Mouse (Mus musculus) embryonic facial prominence, embryonic 14.5 days (tissue): ENCODE data around the gene Eme1. TPM values are rescaled to one million over a fixed set of nuclear protein-coding genes. Genes with fewer than 3 reads are reported as not detected.
"Not testable (repeated sequence)": the region's sequence is repeated elsewhere in the genome, so short reads cannot be mapped to it uniquely, and the experiment has no call there.

ENCODE experiments used
- ATAC-seq: fragments of 200-750 bp; cut with Nextera tagmentation; 2 replicates; pipeline ENCODE4 v1.8.0; 2017; ENCODE audit warnings: low read depth, moderate number of reproducible peaks, moderate TSS enrichment
- DNase-seq: peaks from one replicate; pipeline ENCODE4 v3.0.0-alpha.2; 2015; ENCODE audit warnings: low spot score
- H3K27ac ChIP-seq: fragments of 300-500 bp; sonication (generic); replicated peaks from 2 replicates; pipeline ENCODE4 v1.5.1; 2014; ENCODE audit warnings: low read depth, mild to moderate bottlenecking, low read length, moderate library complexity
- H3K27me3 ChIP-seq: fragments of 300-500 bp; sonication (generic); replicated peaks from 2 replicates; pipeline ENCODE4 v1.6.1; 2014; ENCODE audit warnings: low read length; ENCODE audit not compliant: control insufficient read depth, insufficient read depth
- H3K36me3 ChIP-seq: fragments of 300-500 bp; sonication (generic); 2 replicates; pipeline ENCODE4 v1.6.1; 2014; ENCODE audit warnings: low read length, mixed read lengths; ENCODE audit not compliant: control insufficient read depth, insufficient read depth
- H3K4me1 ChIP-seq: fragments of 300-500 bp; sonication (generic); 2 replicates; pipeline ENCODE4 v1.6.1; 2014; ENCODE audit warnings: antibody characterized with exemption, low read length; ENCODE audit not compliant: control insufficient read depth, insufficient read depth
- H3K4me2 ChIP-seq: fragments of 300-500 bp; sonication (generic); 2 replicates; pipeline ENCODE4 v1.6.1; 2014; ENCODE audit warnings: low read depth, mild to moderate bottlenecking, low read length, moderate library complexity, mixed read lengths
- H3K4me3 ChIP-seq: fragments of 300-500 bp; sonication (generic); 2 replicates; pipeline ENCODE4 v1.5.1; 2014; ENCODE audit warnings: low read depth, mild to moderate bottlenecking, low read length
- H3K9ac ChIP-seq: fragments of 300-500 bp; sonication (generic); 2 replicates; pipeline ENCODE4 v1.6.1; 2014; ENCODE audit warnings: low read depth, mild to moderate bottlenecking, low read length, moderate library complexity, mixed read lengths
- H3K9me3 ChIP-seq: fragments of 300-500 bp; sonication (generic); 2 replicates; pipeline ENCODE4 v1.6.1; 2016; ENCODE audit warnings: low read length; ENCODE audit not compliant: control insufficient read depth
- WGBS: fragments of 180-500 bp; shearing (Covaris S2); extraction: QIAGEN DNeasy Blood & Tissue Kit; methylation state at CpG from one replicate; pipeline ENCODE4 v1.1.7; 2014; 5-methylcytosine and 5-hydroxymethylcytosine counted together
- polyA plus RNA-seq: library from polyadenylated mRNA; unstranded; fragments of >200 nt; fragmentation: Nextera tagmentation; extraction: Ambion mirVana; gene quantifications from 2 replicates; pipeline ENCODE4 v1.2.1, GENCODE M21; 2014

Eme1 gene
- polyA plus RNA-seq, 1 experiment from 2014 or later: 12.6 TPM

DNA sequence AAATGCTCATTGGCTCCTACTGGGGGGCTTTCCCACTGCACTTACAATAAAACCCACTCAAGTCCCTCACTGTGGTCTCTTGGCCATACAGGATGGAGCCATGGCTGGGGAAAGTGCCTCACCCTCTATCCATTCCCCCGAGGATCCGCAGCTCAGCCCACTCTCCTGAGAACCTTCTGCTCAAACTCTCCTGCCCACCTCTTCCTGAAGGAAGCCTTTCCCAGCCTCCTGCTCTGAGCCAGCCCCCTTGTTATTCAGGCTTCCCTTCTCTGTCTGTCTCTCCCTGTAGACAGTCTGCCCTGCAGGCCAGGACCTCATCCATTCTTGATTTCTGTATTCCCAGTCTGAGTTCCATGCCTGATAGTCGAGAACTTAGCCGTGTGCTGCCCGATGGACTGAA lies 21.2 kb upstream of the Eme1 start:
- H3K4me1 ChIP-seq: peaks cover 28% of the 10 kb centered on the region
- ATAC-seq (no peak), DNase-seq (no peak)
- no peaks in the 10 kb centered on the region for H3K27me3 ChIP-seq
- no peak overlapping the region for H3K4me3 ChIP-seq
- peaks cover 10% of the 10 kb centered on the region for H3K36me3 ChIP-seq
- no peak overlapping the region for H3K9ac ChIP-seq
- peak overlapping the region; percentile 91; the same call in 1 of the 2 replicates for H3K4me2 ChIP-seq
- no peak overlapping the region for H3K27ac ChIP-seq
- H3K9me3 ChIP-seq: no peaks in the 10 kb centered on the region
- WGBS: 71% methylated on average over 5 of the region's 5 CpGs

DNA sequence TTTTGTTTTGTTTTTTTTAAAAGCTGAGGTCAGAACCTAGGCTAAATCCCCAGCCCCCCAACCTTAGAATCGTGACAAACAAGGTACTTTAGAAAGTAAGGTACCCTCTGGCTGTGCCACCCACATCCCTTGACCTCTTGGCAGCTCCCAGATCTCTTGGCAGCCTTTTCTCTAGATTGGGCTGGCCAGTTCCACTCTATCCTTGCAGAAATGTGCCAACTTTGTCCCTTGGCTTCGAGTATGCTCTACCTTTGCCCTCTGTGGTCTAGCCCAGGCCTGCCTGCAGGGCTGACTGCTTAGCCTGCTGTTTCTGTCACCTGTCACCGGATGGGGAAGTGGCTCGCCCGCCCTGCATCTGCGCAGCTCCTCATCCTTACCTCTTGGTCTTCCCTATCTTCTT lies 11.5 kb upstream of the Eme1 start:
- H3K36me3 ChIP-seq: peaks cover 96% of the 10 kb centered on the region
- no peak overlapping the region for H3K4me3 ChIP-seq
- 93% methylated on average over 6 of the region's 6 CpGs for WGBS
- no peak overlapping the region for H3K4me2 ChIP-seq
- DNase-seq (no peak), ATAC-seq (no peak)
- no peak overlapping the region for H3K27ac ChIP-seq
- no peaks in the 10 kb centered on the region for H3K4me1 ChIP-seq
- H3K9me3 ChIP-seq: no peaks in the 10 kb centered on the region
- no peaks in the 10 kb centered on the region for H3K27me3 ChIP-seq
- H3K9ac ChIP-seq: no peak overlapping the region

DNA sequence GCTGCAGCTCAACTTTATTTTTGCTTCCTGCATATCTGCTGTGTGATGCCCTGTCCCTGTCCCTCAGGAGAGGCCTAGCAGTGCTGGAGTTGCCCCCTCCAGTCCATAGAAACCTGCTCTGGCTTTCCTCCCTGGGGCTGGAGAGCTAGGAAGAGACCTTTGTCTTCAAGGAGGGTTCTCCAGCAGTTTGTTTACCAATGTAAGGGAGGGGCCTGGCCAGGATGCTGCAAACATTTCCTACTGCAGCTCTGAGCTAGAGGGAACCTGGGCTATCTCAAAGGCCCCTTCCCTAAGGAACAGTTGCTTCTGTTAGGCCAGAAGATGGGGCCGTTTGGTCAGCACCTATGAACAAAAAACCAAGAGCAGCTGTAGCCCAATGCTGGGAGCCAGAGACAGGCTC lies 7.6 kb upstream of the Eme1 start:
- H3K4me1 ChIP-seq: no peaks in the 10 kb centered on the region
- peaks cover 94% of the 10 kb centered on the region for H3K36me3 ChIP-seq
- DNase-seq: no peak
- no peak overlapping the region for H3K9ac ChIP-seq
- H3K27me3 ChIP-seq: no peaks in the 10 kb centered on the region
- ATAC-seq: no peak
- WGBS: 63% methylated on average over 1 of the region's 1 CpGs
- no peaks in the 10 kb centered on the region for H3K9me3 ChIP-seq
- H3K4me2 ChIP-seq: no peak overlapping the region
- H3K27ac ChIP-seq: no peak overlapping the region
- H3K4me3 ChIP-seq: no peak overlapping the region

DNA sequence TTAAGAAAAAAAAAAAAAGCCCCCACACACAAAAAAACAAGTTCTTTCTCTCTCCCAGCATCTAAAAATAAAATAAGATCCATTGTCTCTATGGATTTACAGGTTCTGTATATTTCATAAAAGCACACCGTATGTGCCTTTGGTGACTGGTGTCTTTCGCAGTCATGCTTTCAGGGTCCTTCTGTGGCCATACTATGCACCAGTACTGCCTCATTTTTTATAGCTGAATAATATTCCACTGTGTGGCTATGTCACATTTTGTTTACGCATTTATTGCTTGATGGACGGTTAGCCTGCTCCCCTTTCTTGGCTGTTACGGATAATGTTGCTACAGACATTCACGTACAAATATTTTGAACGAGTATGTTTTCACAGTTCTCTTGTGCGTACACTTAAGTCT lies 791 bp downstream of the Eme1 start:
- ATAC-seq (no peak), DNase-seq (no peak)
- Histone ChIP-seq H3K4me1 (peaks cover 14% of the 10 kb centered on the region), H3K4me2 (peak overlapping the region; percentile 85), H3K36me3 (peaks cover 25% of the 10 kb centered on the region), H3K27ac (no peak overlapping the region), H3K9ac (no peak overlapping the region; the same call in 1 of the 2 replicates), H3K27me3 (no peaks in the 10 kb centered on the region), H3K4me3 (peak overlapping the region; percentile 62), H3K9me3 (no peaks in the 10 kb centered on the region)
- WGBS: 51% methylated on average over 8 of the region's 8 CpGs

DNA sequence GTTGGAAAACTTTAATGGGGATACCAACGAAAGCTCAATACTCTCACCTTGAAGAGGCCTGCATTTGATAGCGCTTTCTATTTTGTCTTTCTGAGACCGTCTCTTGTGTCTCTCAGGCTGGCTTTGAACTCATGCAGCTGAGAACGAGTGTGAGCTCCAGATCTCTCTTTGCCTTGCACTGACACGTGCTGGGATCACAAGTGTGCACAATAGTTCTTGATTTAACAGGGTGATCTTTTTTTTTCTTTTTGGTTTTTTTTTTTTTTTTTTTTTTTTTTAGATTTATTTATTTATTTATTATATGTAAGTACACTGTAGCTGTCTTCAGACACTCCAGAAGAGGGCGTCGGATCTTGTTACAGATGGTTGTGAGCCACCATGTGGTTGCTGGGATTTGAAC lies 2.5 kb downstream of the Eme1 start:
- H3K27ac ChIP-seq, H3K4me3 ChIP-seq, ATAC-seq, H3K9ac ChIP-seq, H3K4me2 ChIP-seq, H3K9me3 ChIP-seq, DNase-seq, H3K27me3 ChIP-seq: not testable (repeated sequence)
- WGBS: 92% methylated on average over 5 of the region's 7 CpGs
- H3K36me3 ChIP-seq: peaks cover 27% of the 10 kb centered on the region
- peaks cover 14% of the 10 kb centered on the region for H3K4me1 ChIP-seq

DNA sequence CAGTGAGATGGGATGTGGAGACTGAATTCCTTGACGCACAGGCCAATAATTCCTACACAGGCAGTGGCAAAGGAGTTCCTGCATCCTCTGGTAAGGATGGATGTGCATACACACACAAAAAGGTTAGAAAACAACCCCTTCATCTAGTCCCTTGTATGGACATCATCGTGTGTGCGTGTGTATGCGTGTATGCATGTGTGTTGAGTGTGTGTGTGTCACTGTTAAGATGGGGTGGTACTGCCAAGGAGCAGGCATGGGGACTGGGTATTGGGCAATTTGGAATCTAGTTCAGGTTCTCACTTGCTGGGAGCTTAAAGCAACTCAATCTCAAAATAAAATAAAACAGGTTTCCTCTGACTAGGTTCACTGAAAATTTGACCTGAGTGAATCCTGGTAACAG lies 7.3 kb downstream of the Eme1 start:
- no peak overlapping the region for H3K9ac ChIP-seq
- H3K36me3 ChIP-seq: peaks cover 70% of the 10 kb centered on the region
- H3K27ac ChIP-seq: no peak overlapping the region
- no peak overlapping the region for H3K4me3 ChIP-seq
- 91% methylated on average over 4 of the region's 4 CpGs for WGBS
- H3K4me1 ChIP-seq: no peaks in the 10 kb centered on the region
- H3K4me2 ChIP-seq: no peak overlapping the region
- DNase-seq: no peak
- no peak for ATAC-seq
- H3K9me3 ChIP-seq: no peaks in the 10 kb centered on the region
- H3K27me3 ChIP-seq: no peaks in the 10 kb centered on the region

DNA sequence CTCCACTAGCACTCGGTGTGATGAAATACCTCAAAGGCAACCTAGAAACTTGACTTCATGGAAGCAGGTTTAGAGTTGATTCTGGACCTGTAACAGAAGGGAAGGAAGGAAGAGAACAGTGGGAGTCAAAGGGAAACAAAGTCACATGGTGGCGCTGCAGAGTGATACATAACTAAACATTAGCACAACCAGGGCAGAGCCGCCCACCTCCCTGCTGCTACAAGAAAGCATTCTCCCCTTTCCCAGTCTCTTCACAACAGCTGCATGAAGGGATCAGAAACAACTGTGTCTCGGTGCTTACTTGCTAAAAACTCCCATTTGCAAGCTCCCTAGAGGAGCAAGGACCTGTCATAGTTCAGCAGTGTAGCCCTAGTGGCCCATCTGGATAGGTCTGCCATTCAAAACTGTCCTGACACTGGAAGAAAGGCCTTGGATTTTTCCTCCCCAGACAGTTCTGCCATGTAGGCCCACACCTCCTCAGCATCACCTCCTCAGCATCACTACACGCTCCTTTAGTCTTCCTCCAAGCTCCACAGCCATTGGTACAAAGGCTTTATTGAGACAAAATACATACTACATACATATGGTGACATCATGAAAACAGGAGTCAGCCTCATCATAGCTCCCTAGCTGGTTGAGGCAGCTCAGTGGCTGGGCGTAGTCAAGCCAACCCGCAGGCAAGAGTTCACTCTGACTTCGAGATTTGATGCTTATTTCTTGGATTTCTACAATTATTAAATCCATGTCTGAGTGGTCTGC lies 9.1 kb downstream of the Eme1 start:
- Histone ChIP-seq H3K4me2 (no peak overlapping the region), H3K4me3 (no peak overlapping the region), H3K36me3 (peaks cover 78% of the 10 kb centered on the region), H3K4me1 (no peaks in the 10 kb centered on the region), H3K27me3 (no peaks in the 10 kb centered on the region), H3K9me3 (no peaks in the 10 kb centered on the region), H3K27ac (no peak overlapping the region), H3K9ac (no peak overlapping the region)
- ATAC-seq (no peak), DNase-seq (no peak)
- 90% methylated on average over 8 of the region's 8 CpGs for WGBS

DNA sequence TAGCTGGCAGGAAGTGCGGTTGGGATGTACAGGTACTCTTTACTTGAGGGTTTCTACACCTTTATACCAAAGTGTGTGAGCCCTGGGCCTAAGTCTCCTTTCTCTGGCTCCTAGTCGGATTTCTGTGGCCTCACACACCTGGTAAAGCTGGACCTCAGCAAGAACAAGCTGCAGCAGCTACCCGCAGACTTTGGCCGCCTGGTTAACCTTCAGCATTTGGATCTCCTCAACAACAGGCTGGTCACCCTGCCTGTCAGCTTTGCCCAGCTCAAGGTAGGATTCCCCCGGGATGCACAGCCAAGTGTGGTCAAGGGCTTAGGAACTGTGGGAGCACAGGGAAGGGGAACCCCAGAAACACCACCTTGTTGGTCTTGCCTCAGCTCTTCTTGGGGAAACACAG lies 19.3 kb downstream of the Eme1 start:
- Histone ChIP-seq H3K9me3 (no peaks in the 10 kb centered on the region), H3K27ac (no peak overlapping the region), H3K4me2 (no peak overlapping the region), H3K27me3 (no peaks in the 10 kb centered on the region), H3K36me3 (peaks cover 75% of the 10 kb centered on the region), H3K4me1 (peaks cover 8% of the 10 kb centered on the region; the same call in 1 of the 2 replicates), H3K4me3 (no peak overlapping the region), H3K9ac (no peak overlapping the region)
- 89% methylated on average over 5 of the region's 5 CpGs for WGBS
- DNase-seq: no peak
- ATAC-seq: no peak

DNA sequence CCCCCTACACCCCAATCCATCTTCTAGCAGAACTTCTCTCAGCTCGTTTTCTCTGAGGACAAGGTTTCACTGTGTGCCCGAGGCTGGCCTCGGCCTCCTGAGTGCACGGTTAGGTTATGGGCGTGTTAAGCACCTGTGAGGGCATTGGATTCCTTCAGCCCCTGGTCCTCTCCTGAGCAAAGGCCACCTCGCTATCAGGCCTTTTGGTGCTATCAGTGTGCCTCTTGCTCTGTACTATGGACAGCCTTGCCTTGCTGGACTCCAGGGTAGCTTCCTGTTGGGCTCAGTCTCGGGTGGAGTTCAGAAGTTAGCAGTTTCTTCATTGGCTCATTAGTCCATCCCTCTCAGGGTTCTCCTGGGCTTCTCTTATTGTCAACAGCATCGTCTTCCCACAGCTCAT lies 20.8 kb downstream of the Eme1 start:
- Histone ChIP-seq H3K27ac (no peak overlapping the region), H3K4me1 (peaks cover 8% of the 10 kb centered on the region; the same call in 1 of the 2 replicates), H3K4me3 (no peak overlapping the region), H3K4me2 (no peak overlapping the region), H3K27me3 (no peaks in the 10 kb centered on the region), H3K36me3 (peaks cover 61% of the 10 kb centered on the region), H3K9me3 (no peaks in the 10 kb centered on the region), H3K9ac (no peak overlapping the region)
- WGBS: 88% methylated on average over 8 of the region's 8 CpGs
- ATAC-seq (no peak), DNase-seq (no peak)
